Mouse (Mus musculus) C3H10T1/2 (cell line): Measurements from ENCODE around the gene Defb11. TPM values are rescaled to one million over a fixed set of nuclear protein-coding genes. Genes with fewer than 3 reads are reported as not detected.

ENCODE experiments used
- polyA plus RNA-seq, 2 experiments: library from polyadenylated mRNA; unstranded; fragments of >200 nt; fragmentation: generic; extraction: Trizol; gene quantifications; one replicate each; pipeline ENCODE4 v1.2.1; 2012; ENCODE audit warnings: missing spikeins in 2 of 2

Gene Defb11
- polyA plus RNA-seq, result not detected

GRCm38 (mm10) chr8:21906290-21906689 is at the start of gene Defb11:
Defb11 (minus strand) TSS chr8:21906412.

GRCm38 (mm10) chr8:21946462-21946861 is 40.2 kb upstream of the Defb11 start, which contains the start of gene Defb13:
Defb13 (plus strand) TSS chr8:21946762.

GRCm38 (mm10) chr8:21938052-21938451 is 31.8 kb upstream of the Defb11 start, which contains the start of gene Defb35:
Defb35 (plus strand) TSS chr8:21938352.

GRCm38 (mm10) chr8:21932610-21933009 is 26.4 kb upstream of the Defb11 start, which contains the start of gene Defb15:
Defb15 (minus strand) TSS chr8:21932710.

GRCm38 (mm10) chr8:21885321-21885720 is 20.9 kb downstream of the Defb11 start, which contains the start of gene Defb9:
Defb9 (minus strand) TSS chr8:21885421.

GRCm38 (mm10) chr8:21858586-21858985 is 47.6 kb downstream of the Defb11 start, which contains the start of gene Defb10:
Defb10 (plus strand) TSS chr8:21858901.

Other genes with a start within 250 kb of the Defb11 start
- not detected for gene Defa34, start 240.6 kb downstream of the Defb11 start, polyA plus RNA-seq
- not detected for gene AY761184, start 202.8 kb downstream of the Defb11 start, polyA plus RNA-seq
- gene Defa24, start 171.9 kb downstream of the Defb11 start, polyA plus RNA-seq, result not detected
- gene Defb50, start 82.9 kb downstream of the Defb11 start, polyA plus RNA-seq, result not detected
- gene Defb2, start 66.5 kb downstream of the Defb11 start, polyA plus RNA-seq, result not detected
- gene Defb10, start 47.5 kb downstream of the Defb11 start, polyA plus RNA-seq, result not detected
- not detected for gene Defb9, start 21.0 kb downstream of the Defb11 start, polyA plus RNA-seq
- gene Defb15, start 26.3 kb upstream of the Defb11 start, polyA plus RNA-seq, result not detected
- gene Defb35, start 31.9 kb upstream of the Defb11 start, polyA plus RNA-seq, result not detected
- not detected for gene Defb13, start 40.4 kb upstream of the Defb11 start, polyA plus RNA-seq
- not detected for gene Fam90a1a, start 52.3 kb upstream of the Defb11 start, polyA plus RNA-seq
- not detected for gene Ccdc70, start 63.4 kb upstream of the Defb11 start, polyA plus RNA-seq
- gene Atp7b, start 153.9 kb upstream of the Defb11 start, polyA plus RNA-seq, result under 1 TPM in 1 of 2 experiments, not detected in 1; 0.05 TPM
- gene Alg11, start 154.3 kb upstream of the Defb11 start, polyA plus RNA-seq, result 1 to 10 TPM in 1 of 2 experiments, under 1 TPM in 1; 0.19 to 3.1 TPM
- gene Nek5, start 218.6 kb upstream of the Defb11 start, polyA plus RNA-seq, result not detected